Mouse (Mus musculus) heart, postnatal 0 days (tissue): Measurements from ENCODE around the gene Chchd6. TPM values are rescaled to one million over a fixed set of nuclear protein-coding genes. Genes with fewer than 3 reads are reported as not detected.
A peak's percentile ranks its signal among the peaks of the same experiment; 100 is the strongest.

Experiments
- ATAC-seq: fragments of 200-750 bp; cut with Nextera tagmentation; 2 replicates; pipeline ENCODE4 v1.8.0; 2017; ENCODE audit warnings: low read depth, moderate number of reproducible peaks, moderate library complexity; ENCODE audit not compliant: insufficient read depth
- DNase-seq: peaks from one replicate; pipeline ENCODE4 v3.0.0-alpha.2; 2016; ENCODE audit warnings: low spot score
- H3K27ac ChIP-seq: fragments of 300-500 bp; sonication (generic); 2 replicates; pipeline ENCODE4 v1.5.1; 2014; ENCODE audit warnings: low read depth, mild to moderate bottlenecking
- H3K27me3 ChIP-seq: fragments of 300-500 bp; sonication (generic); 2 replicates; pipeline ENCODE4 v1.6.1; 2014; ENCODE audit warnings: low read length, mixed read lengths; ENCODE audit not compliant: control insufficient read depth, insufficient read depth
- H3K36me3 ChIP-seq: fragments of 300-500 bp; sonication (generic); replicated peaks from 2 replicates; pipeline ENCODE4 v1.6.1; 2014; ENCODE audit warnings: low read length, mixed read lengths; ENCODE audit not compliant: control insufficient read depth, insufficient read depth
- H3K4me1 ChIP-seq: fragments of 300-500 bp; sonication (generic); 2 replicates; pipeline ENCODE4 v1.6.1; 2014; ENCODE audit warnings: antibody characterized with exemption; ENCODE audit not compliant: control insufficient read depth, insufficient read depth
- H3K4me2 ChIP-seq: fragments of 300-500 bp; sonication (generic); 2 replicates; pipeline ENCODE4 v1.6.1; 2014; ENCODE audit warnings: low read depth, mild to moderate bottlenecking, low read length, moderate library complexity
- H3K4me3 ChIP-seq: fragments of 300-500 bp; sonication (generic); 2 replicates; pipeline ENCODE4 v1.5.1; 2014; ENCODE audit warnings: low read depth, low read length
- H3K9ac ChIP-seq: fragments of 300-500 bp; sonication (generic); replicated peaks from 2 replicates; pipeline ENCODE4 v1.6.1; 2014; ENCODE audit warnings: low read depth, low read length, mixed read lengths
- H3K9me3 ChIP-seq: fragments of 300-500 bp; sonication (generic); replicated peaks from 2 replicates; pipeline ENCODE4 v1.6.1; 2016; ENCODE audit warnings: low read length; ENCODE audit not compliant: control insufficient read depth
- CTCF ChIP-seq: IDR thresholded peaks from 2 replicates; pipeline ENCODE4 v1.5.1; 2016; ENCODE audit warnings: antibody characterized with exemption, control low read depth, low read depth
- EP300 ChIP-seq: IDR thresholded peaks from 2 replicates; pipeline ENCODE4 v1.6.1; 2016; ENCODE audit warnings: antibody characterized with exemption, low read depth
- WGBS: fragments of 180-500 bp; shearing (Covaris S2); extraction: QIAGEN DNeasy Blood & Tissue Kit; methylation state at CpG from one replicate; pipeline ENCODE4 v1.1.7; 2014; 5-methylcytosine and 5-hydroxymethylcytosine counted together
- polyA plus RNA-seq: library from polyadenylated mRNA; unstranded; fragments of >200 nt; fragmentation: Nextera tagmentation; extraction: Ambion mirVana; gene quantifications from 2 replicates; pipeline ENCODE4 v1.2.1, GENCODE M21; 2015
- total RNA-seq: library from RNA; depleted of rRNA; stranded (reverse); fragments of >200 nt; gene quantifications from 2 replicates; pipeline ENCODE4 v1.2.3, GENCODE M21; 2014; ENCODE audit warnings: low replicate concordance

Chchd6 gene
- total and polyA plus RNA-seq, 2 experiments from 2014 or later = 21.8 to 37.8 TPM

DNA sequence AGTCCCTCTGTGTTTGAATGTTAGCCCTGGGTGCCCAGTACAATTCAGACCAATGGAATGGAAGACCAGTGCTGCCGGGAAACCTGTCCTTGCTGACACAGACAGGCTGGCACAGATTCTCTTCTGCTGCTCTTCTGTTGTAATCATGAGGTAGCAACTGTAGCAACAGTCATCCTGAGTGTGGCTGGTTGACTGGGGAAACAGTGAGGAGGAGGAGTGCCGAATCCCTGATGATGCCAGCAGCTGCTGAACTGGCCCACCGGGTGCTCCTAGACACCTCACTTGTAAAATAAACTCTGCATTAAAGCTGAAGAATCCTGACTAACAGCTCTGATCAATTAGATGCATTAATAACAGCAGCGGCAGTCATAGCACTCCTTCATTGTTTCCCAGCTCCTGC is 28.7 kb downstream of the Chchd6 start:
- Histone ChIP-seq H3K4me1 (no peaks in the 10 kb centered on the region), H3K9me3 (no peaks in the 10 kb centered on the region), H3K4me3 (no peak overlapping the region), H3K4me2 (no peak overlapping the region), H3K9ac (no peak overlapping the region), H3K27ac (no peak overlapping the region), H3K27me3 (no peaks in the 10 kb centered on the region), H3K36me3 (0 out of 2 replicates have a peak, but pooled peaks cover 4% of the 10 kb centered on the region)
- no peak for TF ChIP-seq CTCF
- no peak for TF ChIP-seq EP300
- DNase-seq = no peak
- WGBS = 86% methylated on average over 4 of the region's 4 CpGs
- ATAC-seq = no peak

DNA sequence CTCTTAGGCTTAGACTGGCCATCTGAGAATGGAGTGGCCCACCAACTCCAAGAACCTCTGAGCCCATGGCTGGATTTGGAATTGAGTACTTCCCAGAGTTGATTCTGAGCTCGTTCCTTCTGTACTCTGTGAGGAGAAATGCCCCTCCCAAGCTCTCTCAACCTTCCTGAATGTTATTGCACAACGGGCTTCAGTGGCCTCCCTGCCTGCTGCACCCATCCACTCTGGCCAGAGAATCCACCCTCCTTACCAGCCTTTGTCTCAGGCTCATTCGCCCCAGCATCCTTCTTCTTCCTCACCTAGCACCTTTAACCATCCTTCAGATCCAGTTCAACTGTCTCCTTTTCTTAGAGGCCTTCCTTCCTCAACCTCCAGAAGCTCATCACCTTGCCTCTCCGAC is 32.1 kb downstream of the Chchd6 start:
- no peak overlapping the region for H3K27ac ChIP-seq
- TF ChIP-seq CTCF (no peak), EP300 (no peak)
- no peak overlapping the region for H3K4me3 ChIP-seq
- H3K9ac ChIP-seq = no peak overlapping the region
- H3K9me3 ChIP-seq = no peaks in the 10 kb centered on the region
- no peaks in the 10 kb centered on the region for H3K27me3 ChIP-seq
- ATAC-seq = no peak
- H3K4me2 ChIP-seq = no peak overlapping the region
- H3K36me3 ChIP-seq = 0 out of 2 replicates have a peak, but pooled peaks cover 4% of the 10 kb centered on the region
- 80% methylated on average over 4 of the region's 4 CpGs for WGBS
- peaks cover 6% of the 10 kb centered on the region; the same call in 1 of the 2 replicates for H3K4me1 ChIP-seq
- DNase-seq = no peak

DNA sequence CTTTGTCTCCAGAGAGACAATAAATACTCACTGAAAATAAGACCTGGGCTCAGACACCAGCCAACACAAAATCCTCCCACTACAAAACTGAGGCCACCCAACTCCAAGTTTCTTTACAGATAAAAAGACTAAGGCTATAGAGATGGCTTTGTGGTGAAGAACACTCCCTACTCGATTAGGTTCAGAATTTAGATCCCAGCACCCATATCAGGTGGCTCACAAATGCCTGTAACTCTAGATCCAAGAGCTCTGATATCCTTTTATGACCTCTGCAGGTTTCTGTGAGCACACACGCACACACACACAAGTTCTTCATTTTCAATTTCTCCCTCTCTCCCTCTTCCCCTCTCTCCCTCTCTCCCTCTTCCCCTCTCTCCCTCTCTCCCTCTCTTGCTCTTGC is 34.6 kb downstream of the Chchd6 start:
- Histone ChIP-seq H3K4me1 (peaks cover 17% of the 10 kb centered on the region), H3K4me3 (no peak overlapping the region), H3K9ac (no peak overlapping the region), H3K4me2 (no peak overlapping the region), H3K27ac (no peak overlapping the region), H3K27me3 (no peaks in the 10 kb centered on the region), H3K36me3 (no peaks in the 10 kb centered on the region), H3K9me3 (no peaks in the 10 kb centered on the region)
- TF ChIP-seq EP300 (no peak), CTCF (no peak)
- 53% methylated on average over 2 of the region's 2 CpGs for WGBS
- DNase-seq (no peak), ATAC-seq (no peak)

DNA sequence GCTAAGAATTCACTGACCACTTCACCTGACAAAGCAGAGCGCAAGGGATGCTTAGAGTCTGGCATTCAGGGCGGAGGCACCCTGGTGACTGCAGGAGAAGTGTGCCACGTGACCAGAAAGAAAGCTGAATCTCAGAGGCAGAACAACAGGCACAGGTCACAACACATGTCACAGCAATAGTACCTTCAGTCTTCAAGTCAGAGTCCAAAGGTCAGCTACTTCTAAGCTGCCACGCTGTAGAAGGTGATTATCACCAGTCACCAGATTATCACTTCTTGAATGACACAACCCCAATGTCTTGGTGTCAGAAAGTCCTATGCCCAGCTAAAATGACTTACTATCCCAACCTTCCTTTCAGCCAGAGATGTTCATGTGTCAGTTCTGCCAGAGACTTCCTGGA is 37.8 kb downstream of the Chchd6 start:
- Histone ChIP-seq H3K4me3 (no peak overlapping the region), H3K36me3 (no peaks in the 10 kb centered on the region), H3K27me3 (no peaks in the 10 kb centered on the region), H3K4me1 (peaks cover 17% of the 10 kb centered on the region), H3K9me3 (no peaks in the 10 kb centered on the region), H3K9ac (no peak overlapping the region), H3K27ac (no peak overlapping the region), H3K4me2 (no peak overlapping the region)
- 88% methylated on average over 4 of the region's 4 CpGs for WGBS
- TF ChIP-seq EP300 (no peak), CTCF (no peak)
- no peak for DNase-seq
- no peak for ATAC-seq

DNA sequence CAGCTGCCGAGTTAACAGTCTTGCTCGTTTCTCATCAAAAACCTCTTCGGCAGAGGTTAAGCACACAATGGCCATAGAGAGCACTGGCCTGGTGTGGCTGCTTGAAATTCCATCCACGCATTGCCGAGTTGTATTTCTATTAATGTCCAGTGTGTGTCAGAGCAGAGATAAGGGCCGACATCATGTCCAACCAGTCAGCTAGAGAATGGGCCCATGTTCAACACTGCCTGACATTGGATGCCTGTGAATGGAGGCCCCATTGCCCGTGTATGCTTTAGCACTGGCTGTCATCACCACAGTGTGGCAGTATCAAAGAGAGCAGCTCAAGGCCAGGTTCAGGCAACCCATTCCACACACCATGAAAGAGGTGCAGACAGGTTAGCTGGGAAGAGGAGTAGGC is 38.9 kb downstream of the Chchd6 start:
- no peak overlapping the region for H3K4me3 ChIP-seq
- no peaks in the 10 kb centered on the region for H3K36me3 ChIP-seq
- no peaks in the 10 kb centered on the region for H3K9me3 ChIP-seq
- peak; percentile 88 for ATAC-seq
- 15% methylated on average over 7 of the region's 7 CpGs for WGBS
- no peak overlapping the region for H3K4me2 ChIP-seq
- H3K9ac ChIP-seq = no peak overlapping the region
- peak; percentile 43 for TF ChIP-seq CTCF
- TF ChIP-seq EP300 = no peak
- DNase-seq = peak; percentile 73
- H3K4me1 ChIP-seq = peaks cover 17% of the 10 kb centered on the region
- H3K27ac ChIP-seq = peak overlapping the region; percentile 39
- no peaks in the 10 kb centered on the region for H3K27me3 ChIP-seq

DNA sequence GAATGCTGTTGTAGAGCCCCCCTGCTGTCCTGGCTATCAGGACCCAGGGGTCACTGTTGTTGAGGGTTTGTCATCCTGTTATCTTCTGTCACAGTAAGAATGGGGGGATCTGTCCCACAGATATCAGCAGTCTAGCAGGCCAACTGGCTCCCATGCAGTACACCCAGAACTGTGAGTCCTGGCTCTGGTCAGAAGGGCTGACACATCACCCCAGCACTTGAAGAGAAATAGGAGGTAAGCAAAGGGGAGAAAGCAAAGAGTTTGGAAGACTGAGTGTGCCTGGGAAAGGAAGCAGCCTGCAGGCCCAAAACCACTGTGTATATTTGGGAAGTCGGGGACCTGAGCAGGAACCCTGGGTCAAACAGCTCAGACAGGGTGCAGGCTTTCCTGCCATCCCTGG is 39.5 kb downstream of the Chchd6 start:
- Histone ChIP-seq H3K4me3 (no peak overlapping the region), H3K36me3 (no peaks in the 10 kb centered on the region), H3K4me1 (peaks cover 17% of the 10 kb centered on the region), H3K9ac (no peak overlapping the region), H3K4me2 (no peak overlapping the region), H3K27me3 (no peaks in the 10 kb centered on the region), H3K27ac (peak overlapping the region; percentile 39), H3K9me3 (no peaks in the 10 kb centered on the region)
- TF ChIP-seq CTCF (no peak), EP300 (no peak)
- DNase-seq = no peak
- 52% methylated on average over 1 of the region's 1 CpGs for WGBS
- ATAC-seq = no peak
